Mouse (Mus musculus) heart, embryonic 13.5 days (tissue): Measurements from ENCODE around the gene Zdhhc8. TPM values are rescaled to one million over a fixed set of nuclear protein-coding genes. Genes with fewer than 3 reads are reported as not detected.
A peak's percentile ranks its signal among the peaks of the same experiment; 100 is the strongest.

Experiments
- ATAC-seq: fragments of 200-750 bp; cut with Nextera tagmentation; 2 replicates; pipeline ENCODE4 v1.8.0; 2017; ENCODE audit warnings: moderate TSS enrichment; ENCODE audit not compliant: insufficient number of reproducible peaks, low FRiP score, low TSS enrichment; ENCODE audit errors: extremely low read depth
- H3K27ac ChIP-seq: fragments of 300-500 bp; sonication (generic); replicated peaks from 2 replicates; pipeline ENCODE4 v1.5.1; 2015; ENCODE audit warnings: moderate library complexity, mild to moderate bottlenecking, inconsistent platforms
- H3K27me3 ChIP-seq: fragments of 300-500 bp; sonication (generic); replicated peaks from 2 replicates; pipeline ENCODE4 v1.6.1; 2015; ENCODE audit warnings: mild to moderate bottlenecking, inconsistent platforms
- H3K36me3 ChIP-seq: fragments of 300-500 bp; sonication (generic); 2 replicates; pipeline ENCODE4 v1.6.1; 2015; ENCODE audit warnings: mild to moderate bottlenecking, inconsistent platforms
- H3K4me1 ChIP-seq: fragments of 300-500 bp; sonication (generic); 2 replicates; pipeline ENCODE4 v1.6.1; 2015; ENCODE audit warnings: inconsistent platforms
- H3K4me2 ChIP-seq: fragments of 300-500 bp; sonication (generic); 2 replicates; pipeline ENCODE4 v1.6.1; 2015; ENCODE audit warnings: inconsistent platforms, mild to moderate bottlenecking, moderate library complexity
- H3K4me3 ChIP-seq: fragments of 300-500 bp; sonication (generic); 2 replicates; pipeline ENCODE4 v1.5.1; 2015; ENCODE audit warnings: moderate library complexity, mild to moderate bottlenecking, inconsistent platforms
- H3K9ac ChIP-seq: fragments of 300-500 bp; sonication (generic); 2 replicates; pipeline ENCODE4 v1.6.1; 2015; ENCODE audit warnings: inconsistent platforms, mild to moderate bottlenecking, moderate library complexity
- H3K9me3 ChIP-seq: fragments of 300-500 bp; sonication (generic); 2 replicates; pipeline ENCODE4 v1.6.1; 2016; ENCODE audit warnings: inconsistent platforms
- WGBS: fragments of 180-500 bp; shearing (Covaris S2); methylation state at CpG from one replicate; pipeline ENCODE4 v1.1.7; 2015; ENCODE audit warnings: mixed read lengths; 5-methylcytosine and 5-hydroxymethylcytosine counted together
- polyA plus RNA-seq: library from polyadenylated mRNA; unstranded; fragments of >200 nt; fragmentation: Nextera tagmentation; extraction: Ambion mirVana; gene quantifications from 2 replicates; pipeline ENCODE4 v1.2.1, GENCODE M21; 2015

Zdhhc8 gene
- polyA plus RNA-seq, 1 experiment from 2014 or later: 20.7 TPM

- H3K27me3 ChIP-seq: no peaks in the 10 kb centered on the region
- H3K9me3 ChIP-seq: no peaks in the 10 kb centered on the region
- peak within 1 kb of the TSS; percentile 75 for H3K4me3 ChIP-seq
- peak within 1 kb of the TSS; percentile 95 for H3K4me2 ChIP-seq
- peaks cover 74% of the 10 kb centered on the region for H3K36me3 ChIP-seq
- peak within 1 kb of the TSS; percentile 96 for H3K27ac ChIP-seq
- H3K9ac ChIP-seq: peak within 1 kb of the TSS; percentile 96
- peak; percentile 89 for ATAC-seq
- WGBS: under 1% methylated on average over 100 of the region's 102 CpGs
- peaks cover 49% of the 10 kb centered on the region for H3K4me1 ChIP-seq
Observed at GRCm38 (mm10) chr16:18248433-18249363, 13.8 kb upstream of the Zdhhc8 start, which contains the start of the genes Trmt2a and Ranbp1. Gene Trmt2a, plus strand, starts transcription at chr16:18248679. Gene Ranbp1, minus strand, starts transcription at chr16:18248732.

DNA sequence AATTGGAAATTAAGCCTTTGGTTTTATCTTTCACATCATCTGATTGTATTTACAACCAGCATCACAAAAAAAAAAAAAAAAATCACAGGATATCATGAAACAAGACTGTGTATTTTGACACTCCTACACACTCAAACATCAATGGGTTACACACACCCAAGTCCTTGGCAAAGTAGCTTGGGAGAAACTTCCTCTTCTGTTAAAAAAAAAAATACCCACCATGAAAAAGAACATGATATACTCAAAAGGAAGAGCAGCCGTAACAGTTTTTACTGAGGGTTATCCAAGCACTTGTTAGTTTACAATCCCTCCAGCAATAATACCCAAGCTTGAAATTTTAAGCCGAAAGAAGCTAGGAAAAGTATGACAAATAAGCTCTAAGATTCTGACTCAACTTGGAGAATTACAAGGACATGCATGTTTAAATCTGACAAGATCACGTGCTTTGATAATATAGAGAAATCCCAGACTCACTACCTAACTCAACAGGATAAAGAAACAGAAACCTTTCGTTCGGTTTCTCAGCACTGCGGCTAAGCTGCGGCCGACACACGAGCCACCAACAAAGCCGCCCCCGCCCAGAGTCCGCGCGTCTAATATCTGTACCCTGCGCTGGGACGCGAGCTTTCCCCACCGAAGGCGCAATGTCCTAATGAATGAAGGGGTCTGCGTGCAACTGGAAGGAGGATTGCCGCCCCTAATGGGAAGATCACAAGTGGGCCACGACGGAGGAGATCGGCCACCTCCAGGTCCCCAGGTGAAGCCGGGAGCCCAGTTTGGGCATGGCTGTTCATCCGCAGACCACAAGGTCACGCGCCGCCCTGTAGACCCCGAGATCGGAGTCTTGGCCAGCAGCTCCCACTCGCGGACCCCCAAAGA, 12.8 kb upstream of the Zdhhc8 start:
- peaks cover 49% of the 10 kb centered on the region for H3K4me1 ChIP-seq
- peak overlapping the region; percentile 96 for H3K9ac ChIP-seq
- no peak for ATAC-seq
- under 1% methylated on average over 33 of the region's 33 CpGs for WGBS
- H3K27me3 ChIP-seq: no peaks in the 10 kb centered on the region
- H3K27ac ChIP-seq: peak overlapping the region; percentile 89
- H3K4me3 ChIP-seq: peak overlapping the region; percentile 75
- H3K9me3 ChIP-seq: no peaks in the 10 kb centered on the region
- peaks cover 74% of the 10 kb centered on the region for H3K36me3 ChIP-seq
- peak overlapping the region; percentile 95 for H3K4me2 ChIP-seq

GRCm38 (mm10) chr16:18241581-18241980, 6.6 kb upstream of the Zdhhc8 start:
- no peak overlapping the region for H3K4me2 ChIP-seq
- no peaks in the 10 kb centered on the region for H3K27me3 ChIP-seq
- H3K4me3 ChIP-seq: no peak overlapping the region
- no peak overlapping the region for H3K27ac ChIP-seq
- no peak for ATAC-seq
- WGBS: 92% methylated on average over 10 of the region's 10 CpGs
- H3K36me3 ChIP-seq: peaks cover 90% of the 10 kb centered on the region
- H3K9ac ChIP-seq: no peak overlapping the region
- H3K4me1 ChIP-seq: peaks cover 13% of the 10 kb centered on the region
- no peaks in the 10 kb centered on the region for H3K9me3 ChIP-seq

- H3K36me3 ChIP-seq: peaks cover 43% of the 10 kb centered on the region
- peak overlapping the region; percentile 92 for H3K27ac ChIP-seq
- H3K4me2 ChIP-seq: 0 out of 2 replicates have a peak overlapping the region, but pooled peaks have one; percentile 95
- no peak for ATAC-seq
- no peaks in the 10 kb centered on the region for H3K9me3 ChIP-seq
- 73% methylated on average over 7 of the region's 7 CpGs for WGBS
- no peaks in the 10 kb centered on the region for H3K27me3 ChIP-seq
- no peak overlapping the region for H3K4me3 ChIP-seq
- peak overlapping the region; percentile 97 for H3K9ac ChIP-seq
- H3K4me1 ChIP-seq: peaks cover 31% of the 10 kb centered on the region
Observed at GRCm38 (mm10) chr16:18236676-18237501, 2.0 kb upstream of the Zdhhc8 start.

DNA sequence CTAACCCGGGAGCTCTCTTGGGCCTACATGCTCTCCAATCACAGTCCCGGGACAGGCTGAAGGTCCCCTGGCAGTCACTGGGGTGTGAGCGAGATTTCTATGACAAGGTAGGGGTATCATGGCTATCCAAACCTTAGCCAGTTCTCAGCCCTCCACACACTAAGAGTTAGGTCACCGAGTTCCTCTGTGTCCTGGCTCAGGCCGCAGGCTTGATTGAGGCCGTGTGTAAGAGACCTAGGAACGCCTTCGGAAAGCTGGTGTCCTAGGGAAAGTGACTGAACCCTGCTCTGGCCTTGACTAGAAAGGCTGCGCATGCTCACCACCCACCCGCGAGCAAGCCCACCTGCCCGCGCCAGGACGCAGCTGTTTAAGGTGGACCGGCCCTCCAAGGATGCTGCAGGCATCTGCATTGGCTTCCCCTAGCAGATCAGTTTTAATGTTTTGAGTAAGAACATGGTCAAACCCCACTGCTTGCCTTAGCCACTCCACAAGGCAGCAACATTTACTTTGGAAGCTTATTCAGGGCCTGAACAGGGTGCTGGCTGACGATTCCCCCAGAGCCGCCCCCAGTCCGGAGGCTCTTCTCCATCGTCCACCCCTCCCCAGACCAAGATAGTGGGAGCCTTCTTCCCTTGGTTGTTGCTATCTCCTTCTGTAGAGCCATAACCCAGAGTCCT, 591 bp upstream of the Zdhhc8 start:
- WGBS: 4% methylated on average over 19 of the region's 19 CpGs

DNA sequence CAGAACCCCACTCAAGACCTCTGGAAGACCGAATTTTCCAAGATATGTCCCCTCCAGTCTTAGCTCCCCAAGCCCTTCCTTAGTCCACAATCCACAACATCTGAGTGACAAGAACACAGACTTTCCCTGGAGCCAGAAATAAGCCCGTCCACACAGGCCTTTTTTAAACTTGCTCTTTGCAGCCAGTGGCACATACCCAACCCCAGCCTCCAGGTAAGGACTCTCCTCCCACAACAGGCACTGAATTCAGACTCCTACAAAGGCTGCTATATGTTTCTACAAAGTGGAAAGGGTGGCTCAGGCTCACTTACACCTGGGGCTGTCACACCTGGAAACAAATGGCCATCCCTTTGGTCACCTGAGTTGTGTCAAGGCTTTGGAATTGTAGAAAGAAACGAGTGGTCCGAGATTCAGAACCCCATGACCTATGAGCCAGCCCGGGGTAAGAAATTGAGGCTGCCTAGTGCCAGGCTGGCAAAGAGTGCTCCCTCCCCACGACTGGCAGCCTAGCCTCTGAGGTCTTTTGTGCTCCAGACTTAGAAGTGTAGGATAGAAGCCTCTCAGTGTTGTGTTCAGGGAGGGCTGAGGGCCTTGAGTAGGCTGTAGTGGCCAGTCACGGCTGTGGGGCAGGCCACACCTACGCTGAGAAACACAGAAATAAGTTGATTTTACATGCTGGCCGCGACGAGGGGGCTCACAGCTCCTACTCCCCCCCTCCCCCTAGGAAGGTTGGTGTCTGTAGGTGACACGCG, 841 bp downstream of the Zdhhc8 start:
- H3K27ac ChIP-seq: peak overlapping the region; percentile 92
- H3K9ac ChIP-seq: peak overlapping the region; percentile 97
- peak overlapping the region; percentile 95 for H3K4me2 ChIP-seq
- H3K4me1 ChIP-seq: peaks cover 59% of the 10 kb centered on the region
- H3K9me3 ChIP-seq: no peaks in the 10 kb centered on the region
- H3K27me3 ChIP-seq: no peaks in the 10 kb centered on the region
- peaks cover 15% of the 10 kb centered on the region for H3K36me3 ChIP-seq
- WGBS: 13% methylated on average over 13 of the region's 13 CpGs
- H3K4me3 ChIP-seq: peak overlapping the region; percentile 94
- 0 out of 2 replicates have a peak, but pooled peaks have one; percentile 0 for ATAC-seq

More for the DNA sequence above, 591 bp upstream of the Zdhhc8 start:
- peak overlapping the region; percentile 97 for H3K9ac ChIP-seq
- peaks cover 45% of the 10 kb centered on the region for H3K4me1 ChIP-seq
- no peaks in the 10 kb centered on the region for H3K27me3 ChIP-seq
- peak overlapping the region; percentile 95 for H3K4me2 ChIP-seq
- no peaks in the 10 kb centered on the region for H3K9me3 ChIP-seq
- peak overlapping the region; percentile 92 for H3K27ac ChIP-seq
- H3K4me3 ChIP-seq: peak overlapping the region; percentile 94
- peaks cover 29% of the 10 kb centered on the region for H3K36me3 ChIP-seq
- ATAC-seq: peak; percentile 53; the same call in 1 of the 2 replicates

- Histone ChIP-seq H3K27me3 (no peaks in the 10 kb centered on the region), H3K9me3 (no peaks in the 10 kb centered on the region), H3K36me3 (peaks cover 15% of the 10 kb centered on the region), H3K4me1 (peaks cover 66% of the 10 kb centered on the region), H3K9ac (peak overlapping the region; percentile 97), H3K27ac (no peak overlapping the region), H3K4me3 (peak overlapping the region; percentile 94), H3K4me2 (peak overlapping the region; percentile 95)
- WGBS: 52% methylated on average over 1 of the region's 1 CpGs
- no peak for ATAC-seq
Observed at GRCm38 (mm10) chr16:18233451-18233850, 1.5 kb downstream of the Zdhhc8 start.

- H3K4me1 ChIP-seq: peaks cover 79% of the 10 kb centered on the region
- H3K27me3 ChIP-seq: no peaks in the 10 kb centered on the region
- H3K9me3 ChIP-seq: no peaks in the 10 kb centered on the region
- H3K9ac ChIP-seq: peak overlapping the region; percentile 75
- peaks cover 26% of the 10 kb centered on the region for H3K36me3 ChIP-seq
- ATAC-seq: no peak
- no peak overlapping the region for H3K4me3 ChIP-seq
- H3K4me2 ChIP-seq: no peak overlapping the region
- 79% methylated on average over 4 of the region's 4 CpGs for WGBS
- H3K27ac ChIP-seq: peak overlapping the region; percentile 98
Observed at GRCm38 (mm10) chr16:18231451-18231850, 3.5 kb downstream of the Zdhhc8 start.

DNA sequence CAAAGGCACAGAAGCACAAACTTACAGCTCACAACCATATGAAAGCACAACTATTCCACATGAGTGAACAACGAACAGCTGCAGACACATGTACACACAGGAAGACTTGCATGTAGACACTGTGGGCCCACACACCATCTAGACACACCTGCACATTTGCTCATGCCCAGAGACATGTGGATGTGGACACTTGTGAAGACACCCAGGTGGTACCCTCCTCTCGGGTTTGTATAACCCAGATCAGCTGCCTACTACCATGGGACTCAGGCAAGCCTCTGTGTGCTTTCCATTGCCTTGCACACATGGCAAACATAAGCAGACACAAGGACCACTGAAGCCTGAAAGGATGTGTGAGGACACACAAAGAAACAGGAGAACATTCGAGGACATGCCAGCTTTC, 3.9 kb downstream of the Zdhhc8 start:
- no peaks in the 10 kb centered on the region for H3K9me3 ChIP-seq
- H3K27ac ChIP-seq: peak overlapping the region; percentile 98
- ATAC-seq: no peak
- no peak overlapping the region for H3K4me3 ChIP-seq
- no peaks in the 10 kb centered on the region for H3K27me3 ChIP-seq
- peak overlapping the region; percentile 65 for H3K4me2 ChIP-seq
- H3K9ac ChIP-seq: peak overlapping the region; percentile 75
- H3K4me1 ChIP-seq: peaks cover 77% of the 10 kb centered on the region
- H3K36me3 ChIP-seq: peaks cover 31% of the 10 kb centered on the region
- WGBS: 78% methylated on average over 3 of the region's 3 CpGs
